ENCODE assay signal across 8 mouse cellular contexts in genomic region chr2:163203635-163204547, GRCm38 (mm10). TPM values are rescaled to one million over a fixed set of nuclear protein-coding genes. Genes with fewer than 3 reads are reported as not detected.
A peak's percentile ranks its signal among the peaks of the same experiment; 100 is the strongest.
DNase-seq lines count a peak whose midpoint lies in the region; ATAC-seq and TF ChIP-seq lines count a peak whose summit lies in the region.

No protein-coding gene starts in this region.

- WGBS in embryonic facial prominence, embryonic 12.5 days: 2% methylated on average over 75 of the region's 75 CpGs
- WGBS in hindbrain, embryonic 12.5 days: 1% methylated on average over 75 of the region's 75 CpGs
- 2% methylated on average over 65 of the region's 75 CpGs for WGBS in stomach, postnatal 0 days

- H3K4me3 ChIP-seq in E14TG2a.4 (replicated peaks; ENCODE audit: low read length): peak overlapping the region; percentile 79
- H3K4me3 ChIP-seq in embryonic facial prominence, embryonic 12.5 days: peak overlapping the region; percentile 53
- peak overlapping the region; percentile 50 for H3K4me3 ChIP-seq in hindbrain, embryonic 12.5 days
- peak overlapping the region; percentile 42 for H3K4me3 ChIP-seq in stomach, postnatal 0 days (ENCODE audit: low read depth, low read length)

- H3K27me3 ChIP-seq in E14TG2a.4 (ENCODE audit: insufficient read depth, low read length): peaks cover 77% of the 10 kb centered on the region
- peaks cover 46% of the 10 kb centered on the region for H3K27me3 ChIP-seq in embryonic facial prominence, embryonic 12.5 days
- peaks cover 46% of the 10 kb centered on the region for H3K27me3 ChIP-seq in hindbrain, embryonic 12.5 days
- H3K27me3 ChIP-seq in stomach, postnatal 0 days (ENCODE audit: control insufficient read depth, insufficient read depth, low read length): peaks cover 10% of the 10 kb centered on the region; the same call in 1 of the 2 replicates

- DNase-seq in frontal cortex, postnatal 10 days (ENCODE audit: low spot score in 2 of 2): no peak
- peak; percentile 30 for DNase-seq in lung, postnatal 10 days
- no peak for DNase-seq in stomach, postnatal 0 days (ENCODE audit: low spot score)
- DNase-seq in urinary bladder, postnatal 14 days (ENCODE audit: low spot score): no peak

- ATAC-seq in frontal cortex, adult (ENCODE audit: low TSS enrichment): 0 out of 2 replicates have a peak, but pooled peaks have one; percentile 36
- ATAC-seq in embryonic facial prominence, embryonic 12.5 days (ENCODE audit: insufficient number of reproducible peaks, insufficient read depth, low FRiP score, low TSS enrichment): no peak
- ATAC-seq in hindbrain, embryonic 12.5 days (ENCODE audit: low FRiP score): peak; percentile 20
- no peak for ATAC-seq in stomach, postnatal 0 days (ENCODE audit: low FRiP score, low TSS enrichment)

- H3K27ac ChIP-seq in embryonic facial prominence, embryonic 12.5 days: 0 out of 2 replicates have a peak overlapping the region, but pooled peaks have one; percentile 30
- H3K27ac ChIP-seq in hindbrain, embryonic 12.5 days: peak overlapping the region; percentile 45
- no peak overlapping the region for H3K27ac ChIP-seq in stomach, postnatal 0 days (replicated peaks)

- H3K9me3 ChIP-seq in E14TG2a.4 (ENCODE audit: low read length): no peaks in the 10 kb centered on the region
- H3K9me3 ChIP-seq in embryonic facial prominence, embryonic 12.5 days: peaks cover 11% of the 10 kb centered on the region; the same call in 1 of the 2 replicates
- H3K9me3 ChIP-seq in hindbrain, embryonic 12.5 days (replicated peaks): peaks cover 15% of the 10 kb centered on the region
- no peaks in the 10 kb centered on the region for H3K9me3 ChIP-seq in stomach, postnatal 0 days (ENCODE audit: control insufficient read depth, low read length)

- peak overlapping the region; percentile 85 for H3K4me2 ChIP-seq in embryonic facial prominence, embryonic 12.5 days (replicated peaks)
- peak overlapping the region; percentile 72 for H3K4me2 ChIP-seq in hindbrain, embryonic 12.5 days (replicated peaks)
- H3K4me2 ChIP-seq in stomach, postnatal 0 days (replicated peaks; ENCODE audit: low read depth): peak overlapping the region; percentile 84

- peak overlapping the region; percentile 52 for H3K9ac ChIP-seq in embryonic facial prominence, embryonic 12.5 days
- peak overlapping the region; percentile 72 for H3K9ac ChIP-seq in hindbrain, embryonic 12.5 days
- H3K9ac ChIP-seq in stomach, postnatal 0 days (ENCODE audit: low read length): peak overlapping the region; percentile 35; the same call in 1 of the 2 replicates

- H3K4me1 ChIP-seq in E14TG2a.4 (replicated peaks; ENCODE audit: low read depth, low read length): peaks cover 22% of the 10 kb centered on the region
- H3K4me1 ChIP-seq in embryonic facial prominence, embryonic 12.5 days: peaks cover 15% of the 10 kb centered on the region; the same call in 1 of the 2 replicates
- peaks cover 34% of the 10 kb centered on the region for H3K4me1 ChIP-seq in hindbrain, embryonic 12.5 days
- H3K4me1 ChIP-seq in stomach, postnatal 0 days (replicated peaks; ENCODE audit: control insufficient read depth, insufficient read depth): peaks cover 7% of the 10 kb centered on the region; the same call in 1 of the 2 replicates

- TF ChIP-seq EP300 in stomach, postnatal 0 days (optimal IDR thresholded peaks at IDR 0.05): no peak

- TF ChIP-seq CTCF in E14TG2a.4 (conservative IDR thresholded peaks at IDR 0.05; ENCODE audit: low read length): no peak
- no peak for TF ChIP-seq CTCF in stomach, postnatal 0 days (IDR thresholded peaks at IDR 0.05; ENCODE audit: low read depth)

- no peaks in the 10 kb centered on the region for H3K36me3 ChIP-seq in E14TG2a.4 (ENCODE audit: insufficient read depth, low read length)
- no peaks in the 10 kb centered on the region for H3K36me3 ChIP-seq in embryonic facial prominence, embryonic 12.5 days
- no peaks in the 10 kb centered on the region for H3K36me3 ChIP-seq in hindbrain, embryonic 12.5 days
- no peaks in the 10 kb centered on the region for H3K36me3 ChIP-seq in stomach, postnatal 0 days (ENCODE audit: control insufficient read depth, insufficient read depth, low read length)

RNA-seq across cellular contexts. Expression of gene Tox2, which starts 1.0 kb away (rescaled TPM):
- 5.2 and 6.1 TPM in 2 replicates for polyA plus RNA-seq in embryonic facial prominence, embryonic 12.5 days (2016; fragmentation: Nextera tagmentation; extraction: Ambion mirVana)
- polyA plus RNA-seq in hindbrain, embryonic 12.5 days (2016; fragmentation: Nextera tagmentation; extraction: Ambion mirVana): 24.6 and 25.1 TPM in 2 replicates
- polyA plus RNA-seq in stomach, postnatal 0 days (2015; fragmentation: Nextera tagmentation; extraction: Ambion mirVana): 0.98 and 1.5 TPM in 2 replicates

Comparison
In these comparisons a context has a peak if more than half of its experiments do, and no peak if none do; other contexts are left out.
1. ATAC-seq: peak in frontal cortex, adult (single experiment) and hindbrain, embryonic 12.5 days (single experiment); none in embryonic facial prominence, embryonic 12.5 days (single experiment) and stomach, postnatal 0 days (single experiment).
2. Peak in every context shown above with its lines, with median percentiles within 50 percentile points of each other: H3K4me3 ChIP-seq, H3K4me2 ChIP-seq and H3K9ac ChIP-seq.